Mouse (Mus musculus) stomach, embryonic 16.5 days (tissue): ENCODE data around the gene Pros1. TPM values are rescaled to one million over a fixed set of nuclear protein-coding genes. Genes with fewer than 3 reads are reported as not detected.

Experiments
- ATAC-seq: fragments of 200-750 bp; cut with Nextera tagmentation; 2 replicates; pipeline ENCODE4 v1.8.0; 2017; ENCODE audit warnings: moderate number of reproducible peaks, moderate TSS enrichment; ENCODE audit not compliant: insufficient read depth, low FRiP score
- H3K27ac ChIP-seq: fragments of 300-500 bp; sonication (generic); 2 replicates; pipeline ENCODE4 v1.5.1; 2014; ENCODE audit warnings: low read length
- H3K27me3 ChIP-seq: fragments of 300-500 bp; sonication (generic); 2 replicates; pipeline ENCODE4 v1.6.1; 2014; ENCODE audit warnings: low read length, control low read depth, mixed read lengths; ENCODE audit not compliant: control insufficient read depth, insufficient read depth
- H3K36me3 ChIP-seq: fragments of 300-500 bp; sonication (generic); 2 replicates; pipeline ENCODE4 v1.6.1; 2014; ENCODE audit warnings: low read length; ENCODE audit not compliant: control insufficient read depth, insufficient read depth
- H3K4me1 ChIP-seq: fragments of 300-500 bp; sonication (generic); 2 replicates; pipeline ENCODE4 v1.6.1; 2014; ENCODE audit warnings: low read length, control low read depth, mixed read lengths; ENCODE audit not compliant: control insufficient read depth, insufficient read depth
- H3K4me2 ChIP-seq: fragments of 300-500 bp; sonication (generic); 2 replicates; pipeline ENCODE4 v1.6.1; 2014; ENCODE audit warnings: low read depth, low read length, mixed read lengths
- H3K4me3 ChIP-seq: fragments of 300-500 bp; sonication (generic); replicated peaks from 2 replicates; pipeline ENCODE4 v1.5.1; 2014; ENCODE audit warnings: mild to moderate bottlenecking, low read length
- H3K9ac ChIP-seq: fragments of 300-500 bp; sonication (generic); 2 replicates; pipeline ENCODE4 v1.6.1; 2014; ENCODE audit warnings: low read length
- H3K9me3 ChIP-seq: fragments of 300-500 bp; sonication (generic); replicated peaks from 2 replicates; pipeline ENCODE4 v1.6.1; 2016; ENCODE audit warnings: low read length, control low read depth; ENCODE audit not compliant: control insufficient read depth
- WGBS: fragments of 180-500 bp; shearing (Covaris S2); extraction: QIAGEN DNeasy Blood & Tissue Kit; methylation state at CpG from one replicate; pipeline ENCODE4 v1.1.7; 2014; 5-methylcytosine and 5-hydroxymethylcytosine counted together
- microRNA-seq: library from miRNA; unstranded; fragments of <30 nt; microRNA quantifications from one replicate; pipeline ENCODE4, GENCODE M21; 2016
- polyA plus RNA-seq: library from polyadenylated mRNA; unstranded; fragments of >200 nt; fragmentation: Nextera tagmentation; extraction: Ambion mirVana; gene quantifications from 2 replicates; pipeline ENCODE4 v1.2.1, GENCODE M21; 2015

The Pros1 gene
- polyA plus RNA-seq, 1 experiment from 2014 or later = 43.9 TPM

DNA sequence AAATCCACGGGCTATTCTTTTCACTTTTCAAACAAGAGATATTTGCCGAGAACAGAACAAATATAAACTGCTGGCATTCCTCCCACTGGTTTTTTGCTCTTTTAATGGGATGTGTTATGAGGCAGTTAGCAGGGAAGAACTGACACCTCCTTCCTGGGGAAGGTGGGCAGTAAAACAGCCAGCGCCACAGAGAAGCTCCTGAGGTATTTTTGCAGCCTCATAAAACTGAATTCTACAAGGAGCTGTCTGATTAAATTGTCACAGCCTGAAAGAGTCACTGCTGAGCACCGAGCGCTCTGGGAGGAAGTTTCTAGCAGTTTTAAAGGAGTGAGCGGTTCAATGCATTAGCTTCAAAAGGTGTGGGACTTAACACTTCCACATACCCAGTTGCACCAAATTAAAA is 110.3 kb downstream of the Pros1 start:
- ATAC-seq = no peak
- no peak overlapping the region for H3K4me3 ChIP-seq
- no peaks in the 10 kb centered on the region for H3K36me3 ChIP-seq
- H3K9ac ChIP-seq = no peak overlapping the region
- no peaks in the 10 kb centered on the region for H3K9me3 ChIP-seq
- WGBS = 58% methylated on average over 6 of the region's 6 CpGs
- no peaks in the 10 kb centered on the region for H3K4me1 ChIP-seq
- no peak overlapping the region for H3K4me2 ChIP-seq
- H3K27ac ChIP-seq = no peak overlapping the region
- no peaks in the 10 kb centered on the region for H3K27me3 ChIP-seq

DNA sequence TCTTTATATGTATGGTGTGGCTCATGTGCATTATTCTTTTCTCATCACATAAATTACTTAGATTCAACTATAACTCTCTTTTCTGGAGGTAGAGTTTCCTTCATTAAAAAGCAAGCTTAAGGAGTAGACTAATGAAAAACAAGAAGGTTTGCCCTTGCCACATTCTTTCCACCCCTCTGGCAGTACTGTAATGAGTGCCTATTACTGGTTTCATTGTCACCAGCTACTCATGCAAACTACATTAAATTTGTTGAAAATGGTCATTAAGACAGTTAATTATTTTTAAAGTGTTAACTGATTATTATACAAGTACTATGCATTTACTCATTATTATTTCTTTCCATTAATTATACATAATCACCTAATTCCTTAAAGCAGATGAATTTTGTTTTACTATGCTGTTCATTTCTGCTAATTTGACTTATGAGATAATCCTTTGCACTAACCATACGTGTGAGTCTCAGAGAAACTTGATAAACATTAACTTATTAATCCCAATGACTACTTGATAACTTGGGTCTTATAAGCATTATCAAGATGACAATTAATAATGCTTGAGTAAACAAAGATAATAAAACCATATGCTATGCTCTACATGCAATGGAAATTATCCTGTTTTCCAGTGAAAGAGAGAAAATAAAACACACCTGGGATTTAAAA is 117.7 kb downstream of the Pros1 start:
- Histone ChIP-seq H3K27me3 (no peaks in the 10 kb centered on the region), H3K27ac (no peak overlapping the region), H3K4me2 (no peak overlapping the region), H3K9ac (no peak overlapping the region), H3K9me3 (no peaks in the 10 kb centered on the region), H3K4me1 (no peaks in the 10 kb centered on the region), H3K4me3 (no peak overlapping the region), H3K36me3 (no peaks in the 10 kb centered on the region)
- no peak for ATAC-seq
- 41% methylated on average over 1 of the region's 1 CpGs for WGBS

DNA sequence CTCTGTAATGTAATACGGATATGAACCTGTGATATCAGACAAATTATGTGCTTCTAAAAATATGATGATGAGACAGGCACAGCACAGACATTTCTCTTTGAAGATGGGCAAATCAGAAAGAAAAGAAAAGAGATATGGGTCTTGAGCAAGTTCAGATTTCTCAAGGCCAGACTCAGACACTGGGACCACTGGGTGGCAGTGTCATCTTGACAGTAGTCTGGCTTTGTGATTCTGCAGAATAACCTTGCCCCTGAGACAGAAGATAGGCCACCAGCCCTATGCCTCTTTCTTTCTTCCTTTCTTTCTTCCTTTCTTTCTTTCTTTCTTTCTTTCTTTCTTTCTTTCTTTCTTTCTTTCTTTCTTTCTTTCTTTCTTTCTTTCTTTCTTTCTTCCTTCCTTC is 120.8 kb downstream of the Pros1 start:
- H3K36me3 ChIP-seq = no peaks in the 10 kb centered on the region
- H3K27ac ChIP-seq = no peak overlapping the region
- no peak overlapping the region for H3K9ac ChIP-seq
- no peak overlapping the region for H3K4me3 ChIP-seq
- H3K27me3 ChIP-seq = no peaks in the 10 kb centered on the region
- 83% methylated on average over 1 of the region's 1 CpGs for WGBS
- H3K9me3 ChIP-seq = no peaks in the 10 kb centered on the region
- no peak for ATAC-seq
- H3K4me2 ChIP-seq = no peak overlapping the region
- no peaks in the 10 kb centered on the region for H3K4me1 ChIP-seq

Small RNA genes within 50 kb of the gene (microRNA-seq; reads per million reads assigned to microRNA genes)
- gene Gm25986 = not detected

Other genes with a start within 250 kb of the Pros1 start
- 8.6 and 9.4 TPM in 2 replicates for gene Nsun3, start 67.5 kb upstream of the Pros1 start, polyA plus RNA-seq
- gene Stx19, start 39.6 kb upstream of the Pros1 start, polyA plus RNA-seq = 7.3 and 8.4 TPM in 2 replicates
- gene Arl13b, start 7.3 kb upstream of the Pros1 start, polyA plus RNA-seq = 15.9 and 16.4 TPM in 2 replicates